Mouse (Mus musculus) monocyte, adult 5-6 weeks (primary cell): ENCODE results near the gene Nim1k. TPM values are rescaled to one million over a fixed set of nuclear protein-coding genes. Genes with fewer than 3 reads are reported as not detected.
A peak's percentile ranks its signal among the peaks of the same experiment; 100 is the strongest.

Source experiments
- ATAC-seq: fragments of 153-309, 156-312 bp; replicated peaks from 2 replicates; pipeline ENCODE4 v1.8.0; 2017; ENCODE audit warnings: mild to moderate bottlenecking; ENCODE audit not compliant: low TSS enrichment, insufficient number of reproducible peaks, severe bottlenecking, poor library complexity, low FRiP score
- total RNA-seq: library from RNA; stranded (forward); fragments of 200-1000, 200-491, 200-594 nt; gene quantifications from 3 replicates; pipeline ENCODE4 v1.2.3, GENCODE M21; 2017

The Nim1k gene
- 0.10 TPM in 2 of 3 replicates, not detected in the other for total RNA-seq

DNA sequence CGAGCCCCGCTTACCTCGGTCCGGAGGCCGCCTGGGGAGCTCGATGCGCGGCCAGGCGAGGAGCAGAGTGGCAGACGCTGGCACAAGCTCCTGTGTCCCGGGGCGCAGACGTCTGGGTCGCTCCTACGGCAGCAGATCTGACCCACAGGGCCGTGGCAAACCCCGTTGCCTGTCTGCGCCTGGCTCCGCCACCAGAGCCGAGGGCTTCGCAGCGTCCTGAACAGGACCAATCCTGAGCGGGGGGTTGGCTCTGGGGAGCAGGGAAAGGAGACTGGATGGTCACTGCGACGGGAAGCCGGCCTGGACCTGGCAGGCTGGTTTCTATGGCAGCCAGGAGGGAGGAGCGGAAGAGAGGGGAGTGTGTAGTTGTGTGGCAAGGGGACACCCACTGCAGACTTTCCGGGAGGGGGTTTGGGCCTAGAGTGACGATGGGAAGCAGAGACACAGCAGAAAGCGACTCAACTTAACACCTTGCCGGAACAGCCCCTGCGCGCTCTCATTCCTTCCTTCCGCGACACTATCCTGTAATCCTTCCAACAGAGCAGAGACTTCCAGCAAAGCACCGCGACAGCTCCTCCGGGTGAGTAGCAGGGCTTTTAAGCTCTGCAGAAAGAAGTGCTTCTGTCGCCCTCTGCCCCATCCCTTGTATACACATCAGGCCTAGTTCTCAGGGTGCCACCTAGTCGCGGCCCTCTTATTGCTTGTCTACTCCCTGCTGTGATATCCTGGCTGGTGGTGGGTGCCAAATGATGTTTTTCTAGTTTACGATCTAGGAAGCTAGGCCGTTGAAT lies at the start of gene Nim1k:
Gene Nim1k, minus strand, starts transcription at position 202 of the 791 bp plus-strand sequence.
- ATAC-seq, result peak; percentile 38

DNA sequence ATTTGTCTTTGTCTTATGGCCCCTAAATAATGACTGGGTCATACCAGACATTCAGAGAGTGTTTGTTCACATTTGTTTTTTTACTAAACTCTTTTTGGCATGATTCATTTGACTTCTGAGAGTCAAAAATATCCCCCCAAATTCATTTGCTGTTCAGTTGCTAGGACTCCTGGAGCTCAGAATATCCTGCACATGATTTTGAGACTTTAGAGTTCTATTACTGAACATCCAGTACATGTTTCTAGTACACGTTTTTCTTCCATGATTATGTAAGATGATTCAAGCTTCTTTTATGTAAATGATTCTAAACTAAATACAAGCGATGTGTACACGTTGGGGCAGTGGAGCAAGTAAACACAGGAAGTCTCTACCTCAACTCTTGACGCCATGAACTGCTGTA lies 42.0 kb upstream of the Nim1k start:
- no peak for ATAC-seq

DNA sequence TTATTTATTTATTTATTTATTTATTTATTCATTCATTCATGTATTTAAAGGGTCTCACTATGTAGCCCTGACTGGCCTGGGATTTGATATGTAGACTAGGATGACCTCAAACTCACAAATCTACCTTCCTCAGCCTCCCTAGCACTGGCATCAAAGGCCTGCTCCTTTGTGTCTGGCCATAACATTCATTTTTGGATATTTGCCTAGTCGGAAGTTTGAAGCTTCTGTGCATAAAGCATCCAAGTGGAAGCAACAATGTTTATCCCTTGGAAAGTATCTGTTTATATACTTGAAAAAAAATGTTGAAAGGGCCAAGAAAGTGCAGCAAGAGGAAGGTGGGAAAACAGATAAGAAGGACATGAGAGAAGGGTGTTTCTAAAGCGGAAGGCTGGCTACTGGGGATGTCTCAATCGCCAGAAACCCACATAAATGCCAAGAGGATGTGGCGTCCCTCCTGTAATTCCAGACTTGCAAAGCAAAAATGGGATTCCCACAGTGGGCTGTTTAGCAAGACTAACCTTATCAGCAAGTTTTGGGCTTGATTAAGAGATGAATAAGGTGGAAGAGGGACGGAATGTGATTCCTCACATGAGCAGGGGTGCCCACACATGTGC lies 37.2 kb upstream of the Nim1k start:
- ATAC-seq, result no peak

DNA sequence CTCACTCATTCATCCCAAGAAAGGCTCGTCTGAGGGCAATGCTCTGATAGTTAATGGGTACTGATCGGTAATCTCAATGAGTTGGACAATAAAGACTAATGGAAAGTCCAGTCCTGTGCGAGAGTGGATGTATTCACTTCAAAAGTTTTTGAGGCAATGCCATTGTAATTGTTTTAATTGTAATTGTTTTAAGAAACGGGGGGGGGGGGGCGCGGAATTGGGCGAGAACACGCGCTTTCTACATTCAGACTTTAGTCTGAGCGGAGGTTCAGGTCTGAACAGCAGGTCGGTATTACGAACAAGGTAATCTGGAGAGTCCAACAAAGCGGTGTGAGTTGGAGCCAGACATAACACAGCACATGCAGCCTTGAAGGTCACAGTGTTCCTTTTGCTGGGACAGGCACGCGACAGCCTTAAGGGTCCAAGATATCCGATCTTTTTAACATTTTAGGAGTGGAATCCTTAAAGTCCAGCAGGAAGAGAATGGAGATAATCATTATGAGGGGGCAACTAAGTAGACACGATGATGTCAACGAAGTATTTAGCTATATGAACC lies 36.0 kb upstream of the Nim1k start:
- no peak for ATAC-seq

DNA sequence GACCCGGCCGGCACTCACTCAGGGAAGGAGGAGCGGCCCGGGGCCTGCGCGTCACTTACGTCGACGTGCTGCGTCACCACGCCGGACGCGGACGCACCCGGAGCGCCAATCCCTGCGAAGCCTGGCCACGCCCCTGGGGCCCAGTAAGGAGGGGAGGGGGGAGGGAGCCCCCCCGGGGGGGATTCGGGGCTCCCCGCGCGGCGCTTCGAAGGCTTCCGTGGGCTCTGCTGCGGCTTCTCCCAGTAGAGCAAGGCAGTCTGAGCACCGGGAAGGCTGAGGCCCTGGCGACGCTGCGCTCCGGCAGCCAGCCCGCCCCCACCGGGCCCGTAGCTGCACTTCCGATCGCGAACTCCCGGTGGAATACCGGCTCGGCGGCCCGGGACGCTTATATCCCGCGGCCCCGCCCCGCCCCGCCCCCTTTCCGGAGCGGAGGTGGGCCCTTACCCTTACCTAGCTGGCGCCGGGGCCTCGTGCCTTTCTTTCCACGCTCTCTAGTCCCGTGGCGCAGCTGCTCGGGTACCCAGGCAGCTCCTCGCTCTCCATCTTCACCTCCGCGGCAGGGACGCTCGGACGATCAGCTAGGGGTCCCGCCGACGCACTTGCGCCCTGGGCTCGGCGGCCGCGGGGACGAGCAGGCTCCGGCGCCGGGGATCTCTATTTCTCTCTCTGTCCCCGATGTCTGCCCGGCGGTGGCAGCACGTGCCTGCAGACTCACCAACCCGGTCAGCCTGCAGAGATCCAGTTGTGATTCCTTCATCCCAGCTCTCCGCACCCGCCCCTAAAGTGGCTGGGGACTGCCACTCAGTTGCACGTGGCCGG lies 35.3 kb upstream of the Nim1k start, which contains the start of gene Zfp131:
Gene Zfp131, minus strand, starts transcription at position 129 of the 819 bp plus-strand sequence.
- ATAC-seq, result peak; percentile 89

DNA sequence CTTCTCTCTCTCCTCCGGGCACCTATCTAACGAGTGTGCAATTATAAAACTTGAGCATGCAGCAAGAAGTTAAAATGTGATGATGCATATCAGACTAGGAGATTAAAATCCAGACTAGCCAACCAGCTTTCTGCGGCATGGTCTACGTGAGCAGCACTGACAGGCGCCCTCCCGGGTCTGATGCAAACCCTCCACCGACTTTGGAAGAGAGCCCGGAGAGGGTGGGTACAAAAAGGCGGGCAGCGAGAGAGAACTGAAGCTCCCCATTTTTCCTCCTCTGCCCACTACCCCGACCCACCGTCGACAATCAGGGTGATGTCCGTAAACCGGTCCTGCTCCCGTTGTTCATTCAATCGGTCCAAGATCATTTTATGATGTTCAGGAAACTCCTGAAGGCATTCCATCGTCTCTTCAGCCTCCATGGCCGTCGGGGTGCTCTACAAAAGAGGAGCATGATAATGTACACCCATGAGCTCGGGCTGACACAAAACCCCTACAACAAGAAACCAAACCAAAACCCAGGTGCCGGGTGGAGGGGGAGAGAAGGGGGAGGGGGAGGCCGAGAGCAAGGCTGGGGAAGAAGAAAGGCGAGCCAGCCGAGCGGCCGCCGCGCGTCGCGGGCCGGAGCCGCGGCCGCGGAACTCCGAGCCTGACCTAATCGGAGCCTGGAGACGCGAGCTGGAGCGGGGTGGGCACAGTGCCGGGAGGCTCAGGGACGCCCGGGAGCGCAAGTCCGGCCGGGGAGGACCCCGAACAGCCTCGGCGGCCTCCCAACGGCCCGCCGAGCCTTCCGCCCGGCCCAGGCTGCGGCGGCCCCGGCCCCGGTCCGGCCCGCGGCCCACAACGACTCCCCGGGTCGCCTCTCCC lies 34.4 kb upstream of the Nim1k start:
- no peak for ATAC-seq

DNA sequence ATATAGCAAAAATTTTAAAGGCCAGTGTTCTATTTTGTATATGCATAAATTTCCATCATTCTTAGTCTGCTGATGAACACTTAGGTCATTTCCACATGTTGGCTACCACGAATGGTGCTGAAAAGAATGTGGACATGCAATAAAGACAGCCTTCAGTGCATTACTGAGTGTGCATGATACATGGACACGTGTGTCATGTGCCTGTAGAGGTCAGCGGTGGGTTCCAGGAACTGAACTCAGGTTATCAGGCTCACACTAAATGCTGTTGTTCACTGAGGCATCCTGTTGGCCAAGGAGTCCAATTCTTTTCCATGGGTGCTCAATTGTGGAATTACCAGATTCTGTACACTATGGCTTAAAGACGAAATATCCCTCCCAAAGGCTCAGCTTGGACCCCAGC lies 27.9 kb upstream of the Nim1k start:
- ATAC-seq, result no peak

DNA sequence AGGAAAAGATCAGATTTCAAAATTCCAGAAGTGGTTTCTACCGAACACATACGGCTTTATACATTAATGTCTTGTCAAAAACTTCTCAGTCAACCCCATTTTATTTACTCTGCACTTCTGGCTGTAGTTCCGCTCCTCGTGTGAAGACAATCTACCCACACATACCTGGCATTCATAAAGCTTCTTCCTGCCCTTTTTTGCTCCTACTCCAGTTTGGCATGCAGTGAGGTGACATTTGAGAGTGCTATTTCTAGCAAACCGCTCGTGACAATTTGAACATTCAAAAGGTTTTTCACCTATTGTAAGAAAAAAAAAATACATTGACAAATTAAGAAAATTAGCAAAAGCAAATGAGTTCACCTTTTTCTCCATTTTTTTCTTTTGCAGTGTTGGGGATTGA lies 12.9 kb upstream of the Nim1k start:
- ATAC-seq, result no peak

DNA sequence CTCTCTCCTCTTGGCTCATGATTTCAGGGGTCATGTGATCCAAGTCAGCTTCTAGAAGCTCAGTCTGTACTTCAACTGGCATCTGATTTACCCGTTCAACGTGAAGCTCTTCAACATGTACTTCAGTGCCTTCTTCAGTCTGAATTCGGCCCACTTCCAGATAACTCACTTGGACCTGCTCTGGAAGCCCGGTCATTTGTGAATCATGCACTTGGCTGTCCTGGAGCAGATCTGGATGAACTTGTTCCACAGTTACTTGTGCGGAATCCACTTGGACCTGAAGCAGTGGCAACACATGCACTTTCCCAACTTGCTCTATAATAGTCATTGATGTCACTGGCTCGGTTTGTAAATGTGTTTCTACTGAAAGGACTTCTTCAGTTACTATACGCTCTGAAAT lies 10.8 kb upstream of the Nim1k start:
- ATAC-seq, result no peak

DNA sequence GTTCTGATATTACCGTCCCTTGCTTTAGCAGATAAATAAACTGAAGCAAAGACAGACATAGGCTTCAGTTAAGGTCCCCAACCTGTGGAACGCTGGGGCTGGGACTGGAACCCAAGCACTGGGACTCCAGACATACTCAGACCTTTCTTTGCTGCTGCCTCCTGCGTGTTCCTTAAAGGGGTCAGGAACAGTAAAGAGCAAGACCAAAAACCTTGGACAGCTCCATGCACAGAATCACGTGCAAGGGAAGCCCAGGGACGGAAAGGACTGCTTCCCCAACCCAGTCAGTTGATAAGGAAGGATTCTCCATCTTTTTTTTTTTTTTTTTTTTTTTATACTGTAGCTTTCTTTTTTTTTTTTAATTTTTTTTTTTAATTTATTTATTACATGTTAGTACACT lies 1.1 kb upstream of the Nim1k start:
- ATAC-seq, result no peak

DNA sequence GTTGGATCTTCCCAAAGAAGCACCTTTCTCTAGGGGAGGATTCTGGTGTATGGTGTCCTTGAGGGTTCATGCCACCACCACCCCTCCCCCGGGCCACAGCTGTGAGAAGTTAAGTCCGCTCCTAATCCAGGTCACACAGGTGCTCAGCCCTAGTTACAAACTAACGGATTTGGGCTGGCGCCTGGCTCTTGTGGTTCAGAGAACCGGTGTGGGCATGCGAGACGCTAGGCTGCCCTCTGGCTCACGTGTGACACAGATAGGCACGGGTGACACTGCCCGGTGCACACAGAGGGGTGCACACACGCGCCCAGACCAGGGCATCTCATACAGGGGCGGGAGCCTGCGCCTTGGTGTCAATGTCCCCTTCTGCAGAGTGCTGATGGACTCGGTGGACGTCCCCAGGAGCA lies 538 bp downstream of the Nim1k start:
- ATAC-seq, result 0 out of 2 replicates have a peak, but pooled peaks have one; percentile 11

DNA sequence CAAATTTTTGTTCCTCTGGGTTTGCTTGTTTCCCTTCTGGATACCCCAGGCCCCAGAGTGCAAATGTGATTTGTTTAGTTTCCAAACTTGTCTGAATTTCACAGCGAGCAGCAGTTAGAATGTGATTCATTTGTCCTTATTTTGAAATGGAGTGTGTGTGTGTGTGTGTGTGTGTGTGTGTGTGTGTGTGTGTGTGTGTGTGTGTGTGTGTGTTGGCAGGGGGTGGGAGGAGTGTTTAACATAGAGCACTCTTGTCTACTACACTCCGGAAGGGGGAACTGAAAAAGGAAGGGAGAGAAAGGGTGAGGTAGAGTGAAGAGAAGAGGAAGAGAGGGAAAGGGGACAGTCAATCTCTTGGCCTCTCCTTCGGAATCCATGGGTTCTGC lies 1.1 kb downstream of the Nim1k start:
- 0 out of 2 replicates have a peak, but pooled peaks have one; percentile 48 for ATAC-seq

DNA sequence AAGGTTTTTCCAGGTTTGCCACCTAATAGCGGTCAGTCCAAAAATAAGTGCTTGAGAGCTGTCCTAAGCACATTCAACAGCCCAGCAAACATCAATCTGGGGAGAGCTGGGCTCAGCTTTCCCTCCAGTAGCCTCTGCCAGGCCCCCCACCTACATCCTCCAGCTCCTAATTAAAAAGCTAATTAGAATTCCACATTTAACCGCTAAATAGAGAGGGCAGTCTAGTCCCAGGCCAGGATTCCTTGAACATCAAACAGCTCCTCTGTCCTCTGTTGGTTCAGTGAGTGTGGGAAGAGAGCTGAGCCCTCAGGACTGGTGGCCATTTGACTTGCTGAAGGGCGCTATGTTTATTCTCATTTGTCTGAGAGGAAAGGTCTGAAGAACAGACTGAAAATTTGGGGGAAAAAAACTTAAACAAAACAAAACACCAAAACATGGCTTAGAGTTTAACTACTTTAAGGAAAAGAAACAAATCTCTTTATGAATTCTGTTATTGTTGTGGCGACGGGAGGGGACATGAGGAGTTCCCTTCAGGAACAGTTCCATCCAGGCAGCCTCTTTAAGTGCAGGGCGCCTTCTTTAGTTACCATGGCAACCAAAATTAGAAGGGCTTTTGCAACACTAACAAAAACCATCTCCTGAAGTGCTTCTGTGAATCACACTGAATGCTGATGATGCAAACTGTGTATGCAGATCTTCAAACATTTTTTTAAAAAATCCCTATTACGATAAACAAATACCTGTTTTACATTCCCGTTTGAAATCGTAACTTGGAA lies 1.6 kb downstream of the Nim1k start:
- no peak for ATAC-seq

DNA sequence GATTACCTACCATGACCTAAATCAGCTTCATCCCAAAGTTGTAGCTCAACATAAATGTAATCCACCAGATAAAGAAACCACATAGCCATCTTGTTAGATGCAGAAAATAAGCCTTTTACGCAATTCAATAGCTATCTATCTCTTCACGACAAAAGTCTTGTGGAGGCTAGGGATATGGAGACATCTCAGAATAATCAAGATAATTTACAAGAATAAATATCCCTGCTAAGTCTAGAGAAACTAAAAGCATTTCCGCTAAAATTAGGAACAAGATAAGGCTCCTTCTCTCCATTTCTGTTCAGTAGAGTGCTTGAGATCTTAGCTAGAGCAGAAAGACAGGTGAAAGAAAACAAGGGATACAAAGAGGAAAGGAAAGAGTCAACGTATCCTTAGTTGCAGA lies 8.8 kb downstream of the Nim1k start:
- no peak for ATAC-seq

DNA sequence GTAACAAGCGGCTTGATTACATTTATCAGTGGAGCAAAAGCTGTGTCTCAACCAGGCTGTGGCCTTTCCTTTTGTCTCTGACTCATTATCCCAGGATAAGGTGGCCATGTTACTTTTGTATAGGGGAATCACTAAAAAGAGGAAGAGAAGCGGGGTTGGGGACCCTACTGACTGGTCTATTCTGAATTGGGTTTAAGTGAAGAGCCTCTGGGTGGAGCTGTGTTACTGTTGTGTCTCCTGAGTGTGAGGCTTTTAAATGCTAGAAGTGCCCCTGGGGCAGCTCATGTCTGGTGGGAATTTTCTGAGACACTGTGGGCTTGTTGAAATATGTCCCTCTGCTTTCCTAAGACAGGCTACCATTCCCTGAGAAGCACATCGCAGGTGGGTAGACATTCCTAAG lies 12.2 kb downstream of the Nim1k start:
- ATAC-seq, result no peak

DNA sequence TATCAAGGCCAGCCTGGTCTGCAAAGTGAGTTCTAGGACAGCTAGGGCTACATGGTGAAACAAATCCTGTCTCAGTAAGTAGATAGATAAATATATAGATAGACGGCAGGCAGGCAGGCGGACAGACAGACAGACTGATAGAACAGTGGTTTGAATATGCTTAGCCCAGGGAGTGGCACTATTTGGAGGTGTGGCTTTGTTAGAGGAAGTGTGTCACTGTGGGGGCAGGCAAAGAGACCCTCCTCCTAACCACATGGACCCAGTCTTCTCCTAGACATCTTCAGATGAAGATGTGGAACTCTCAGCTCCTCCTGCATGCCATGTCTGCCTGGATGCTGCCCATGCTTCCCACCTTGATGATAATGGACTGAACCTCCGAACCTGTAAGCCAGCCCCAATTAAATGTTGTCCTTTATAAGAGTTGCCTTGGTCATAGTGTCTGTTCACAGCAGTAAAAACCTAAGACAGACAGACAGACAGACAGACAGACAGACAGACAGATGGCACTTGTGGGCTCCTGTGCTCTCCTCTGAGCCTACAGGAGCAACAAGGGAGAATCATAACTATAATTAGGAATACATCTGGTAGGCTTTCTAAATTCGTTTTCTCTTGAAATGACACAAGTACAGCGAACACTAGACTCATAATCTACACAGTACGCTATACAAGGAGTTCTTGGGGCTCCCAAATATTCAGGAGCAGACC lies 12.8 kb downstream of the Nim1k start:
- no peak for ATAC-seq
